Mouse (Mus musculus): ENCODE results near the gene Exosc3.
"Not testable (repeated sequence)": the region's sequence is repeated elsewhere in the genome, so short reads cannot be mapped to it uniquely, and the experiment has no call there.

Exosc3 gene

GRCm38 (mm10) chr4:45342286-45343155, at the start of gene Exosc3:
TSS of gene Exosc3 (minus strand) at chr4:45342732.
- DNase-seq (ENCODE audit: low spot score), result peak; percentile 59

GRCm38 (mm10) chr4:45392099-45392498, 49.6 kb upstream of the Exosc3 start:
- no peak for DNase-seq (ENCODE audit: low spot score)

GRCm38 (mm10) chr4:45387296-45387695, 44.8 kb upstream of the Exosc3 start:
- DNase-seq (ENCODE audit: low spot score), result not testable (repeated sequence)

GRCm38 (mm10) chr4:45382133-45382532, 39.6 kb upstream of the Exosc3 start:
- DNase-seq (ENCODE audit: low spot score), result not testable (repeated sequence)

- not testable (repeated sequence) for DNase-seq (ENCODE audit: low spot score)
These were observed 38.5 kb upstream of the Exosc3 start for GRCm38 (mm10) chr4:45380903-45381580.

- DNase-seq (ENCODE audit: low spot score), result peak; percentile 35
These were observed 34.0 kb upstream of the Exosc3 start for GRCm38 (mm10) chr4:45376573-45376972.

GRCm38 (mm10) chr4:45374879-45375278, 32.3 kb upstream of the Exosc3 start:
- no peak for DNase-seq (ENCODE audit: low spot score)

GRCm38 (mm10) chr4:45371261-45371660, 28.7 kb upstream of the Exosc3 start:
- DNase-seq (ENCODE audit: low spot score), result no peak

- DNase-seq (ENCODE audit: low spot score), result no peak
These were observed 14.1 kb upstream of the Exosc3 start for GRCm38 (mm10) chr4:45356653-45357052.

GRCm38 (mm10) chr4:45341669-45342249, 773 bp downstream of the Exosc3 start, which contains the start of gene Dcaf10:
TSS of gene Dcaf10 (plus strand) at chr4:45342101.
- DNase-seq (ENCODE audit: low spot score), result peak; percentile 92

GRCm38 (mm10) chr4:45341226-45341625, 1.3 kb downstream of the Exosc3 start:
- DNase-seq (ENCODE audit: low spot score), result no peak

- DNase-seq (ENCODE audit: low spot score), result no peak
These were observed 10.1 kb downstream of the Exosc3 start for GRCm38 (mm10) chr4:45332466-45332865.

GRCm38 (mm10) chr4:45331139-45331538, 11.4 kb downstream of the Exosc3 start:
- DNase-seq (ENCODE audit: low spot score), result no peak

- peak; percentile 86 for DNase-seq (ENCODE audit: low spot score)
These were observed 22.2 kb downstream of the Exosc3 start for GRCm38 (mm10) chr4:45320159-45320816.

- DNase-seq (ENCODE audit: low spot score), result no peak
These were observed 31.5 kb downstream of the Exosc3 start for GRCm38 (mm10) chr4:45311056-45311455.

- DNase-seq (ENCODE audit: low spot score), result no peak
These were observed 33.9 kb downstream of the Exosc3 start for GRCm38 (mm10) chr4:45308606-45309005.

- DNase-seq (ENCODE audit: low spot score), result no peak
These were observed 34.5 kb downstream of the Exosc3 start for GRCm38 (mm10) chr4:45308046-45308445.

- no peak for DNase-seq (ENCODE audit: low spot score)
These were observed 37.0 kb downstream of the Exosc3 start for GRCm38 (mm10) chr4:45305536-45305935.

GRCm38 (mm10) chr4:45296662-45297564, 45.6 kb downstream of the Exosc3 start, which contains the start of gene Trmt10b:
TSS of gene Trmt10b (plus strand) at chr4:45297127.
- peak; percentile 76 for DNase-seq (ENCODE audit: low spot score)

- no peak for DNase-seq (ENCODE audit: low spot score)
These were observed 54.6 kb downstream of the Exosc3 start for GRCm38 (mm10) chr4:45287906-45288305.

- DNase-seq (ENCODE audit: low spot score), result no peak
These were observed 56.2 kb downstream of the Exosc3 start for GRCm38 (mm10) chr4:45286318-45286717.
